Mouse (Mus musculus) forebrain, embryonic 12.5 days (tissue): Measurements from ENCODE around the gene Zbtb8b. TPM values are rescaled to one million over a fixed set of nuclear protein-coding genes. Genes with fewer than 3 reads are reported as not detected.

ENCODE experiments used
- ATAC-seq: fragments of 200-750 bp; cut with Nextera tagmentation; 2 replicates; pipeline ENCODE4 v1.8.0; 2017; ENCODE audit warnings: moderate TSS enrichment; ENCODE audit not compliant: low FRiP score
- H3K27ac ChIP-seq: fragments of 300-500 bp; sonication (generic); 2 replicates; pipeline ENCODE4 v1.5.1; 2016; ENCODE audit warnings: mild to moderate bottlenecking
- H3K27me3 ChIP-seq: fragments of 300-500 bp; sonication (generic); 2 replicates; pipeline ENCODE4 v1.6.1; 2016; ENCODE audit warnings: mild to moderate bottlenecking
- H3K36me3 ChIP-seq: fragments of 300-500 bp; sonication (generic); replicated peaks from 2 replicates; pipeline ENCODE4 v1.6.1; 2016; ENCODE audit warnings: mild to moderate bottlenecking
- H3K4me1 ChIP-seq: fragments of 300-500 bp; sonication (generic); 2 replicates; pipeline ENCODE4 v1.6.1; 2016
- H3K4me2 ChIP-seq: fragments of 300-500 bp; sonication (generic); 2 replicates; pipeline ENCODE4 v1.6.1; 2016; ENCODE audit warnings: mild to moderate bottlenecking, moderate library complexity
- H3K4me3 ChIP-seq: fragments of 300-500 bp; sonication (generic); replicated peaks from 2 replicates; pipeline ENCODE4 v1.5.1; 2016; ENCODE audit warnings: mild to moderate bottlenecking
- H3K9ac ChIP-seq: fragments of 300-500 bp; sonication (generic); 2 replicates; pipeline ENCODE4 v1.6.1; 2016; ENCODE audit warnings: mild to moderate bottlenecking
- H3K9me3 ChIP-seq: fragments of 300-500 bp; sonication (generic); 2 replicates; pipeline ENCODE4 v1.6.1; 2016
- WGBS: fragments of 180-500 bp; shearing (Covaris S2); methylation state at CpG from one replicate; pipeline ENCODE4 v1.1.7; 2016; 5-methylcytosine and 5-hydroxymethylcytosine counted together
- polyA plus RNA-seq: library from polyadenylated mRNA; unstranded; fragments of >200 nt; fragmentation: Nextera tagmentation; extraction: Ambion mirVana; gene quantifications from 2 replicates; pipeline ENCODE4 v1.2.1, GENCODE M21; 2016

Gene Zbtb8b
- polyA plus RNA-seq, 1 experiment from 2014 or later = 3.2 TPM

DNA sequence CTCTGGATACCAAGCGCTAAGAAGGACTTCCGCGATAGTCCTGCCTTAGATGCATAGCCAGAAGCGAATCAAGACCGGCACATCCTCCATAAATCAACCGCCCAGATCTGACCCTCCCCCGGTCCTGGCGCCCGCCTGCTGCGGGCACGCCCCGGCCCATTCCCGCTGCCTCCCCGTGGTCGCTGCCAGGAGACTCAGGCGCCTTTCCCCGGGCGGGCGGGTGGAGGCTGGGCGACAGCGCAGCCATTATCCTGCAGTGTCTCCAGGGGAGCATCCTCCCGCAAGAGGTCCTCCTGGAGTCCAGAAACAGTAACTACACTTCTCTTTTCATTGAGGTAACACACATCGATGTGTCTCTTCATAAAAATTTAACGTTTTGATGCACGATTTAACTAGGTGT, 34.2 kb downstream of the Zbtb8b start:
- H3K9ac ChIP-seq = peak overlapping the region; percentile 50
- peak overlapping the region; percentile 37 for H3K4me3 ChIP-seq
- peak overlapping the region; percentile 65 for H3K4me2 ChIP-seq
- H3K27me3 ChIP-seq = peaks cover 18% of the 10 kb centered on the region
- H3K27ac ChIP-seq = no peak overlapping the region
- no peak for ATAC-seq
- WGBS = 3% methylated on average over 25 of the region's 25 CpGs
- H3K9me3 ChIP-seq = no peaks in the 10 kb centered on the region
- H3K36me3 ChIP-seq = no peaks in the 10 kb centered on the region
- no peaks in the 10 kb centered on the region for H3K4me1 ChIP-seq

DNA sequence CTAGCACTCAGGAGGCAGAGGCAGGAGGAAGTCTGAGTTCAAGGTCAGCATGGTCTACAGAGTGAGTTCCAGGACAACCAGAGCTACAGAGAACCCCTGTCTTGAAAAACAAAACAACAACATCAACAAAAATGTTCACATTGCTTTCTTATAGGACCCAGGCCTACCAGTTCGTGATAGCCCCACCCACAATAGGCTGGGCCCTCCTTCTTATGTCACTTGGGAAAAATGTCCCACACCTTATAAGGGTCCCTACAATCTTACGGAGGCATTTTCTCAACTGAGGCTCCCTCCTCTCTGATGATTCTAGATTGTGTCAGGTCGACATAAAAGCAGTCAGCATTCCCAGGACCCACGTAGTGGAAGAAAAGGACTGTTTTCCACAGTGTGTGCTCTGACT, 40.8 kb downstream of the Zbtb8b start:
- no peak for ATAC-seq
- Histone ChIP-seq H3K4me1 (no peaks in the 10 kb centered on the region), H3K4me2 (no peak overlapping the region), H3K4me3 (no peak overlapping the region), H3K27me3 (no peaks in the 10 kb centered on the region), H3K9ac (no peak overlapping the region), H3K9me3 (no peaks in the 10 kb centered on the region), H3K36me3 (no peaks in the 10 kb centered on the region), H3K27ac (no peak overlapping the region)
- 81% methylated on average over 4 of the region's 4 CpGs for WGBS

DNA sequence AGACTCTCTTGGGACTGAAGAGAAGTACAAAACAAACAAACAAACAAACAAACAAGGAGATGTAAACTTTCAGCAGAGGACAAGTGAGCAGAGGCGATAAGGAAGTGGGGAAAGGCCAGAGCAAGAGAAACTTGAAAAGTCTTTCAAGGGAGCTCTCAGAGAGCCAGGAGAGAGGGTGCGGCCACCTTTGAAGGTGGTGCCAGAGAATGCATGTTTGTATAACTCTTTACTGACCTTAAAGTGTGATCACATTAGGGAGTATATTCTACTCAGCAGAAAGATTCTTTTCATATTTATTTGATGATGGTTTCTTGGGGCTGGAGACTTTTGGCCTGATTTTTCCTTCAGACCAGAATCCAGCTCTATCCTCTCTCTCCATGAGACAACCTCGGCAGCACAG, 43.7 kb downstream of the Zbtb8b start:
- H3K4me2 ChIP-seq = no peak overlapping the region
- H3K27ac ChIP-seq = no peak overlapping the region
- 94% methylated on average over 3 of the region's 3 CpGs for WGBS
- H3K4me1 ChIP-seq = 0 out of 2 replicates have a peak, but pooled peaks cover 3% of the 10 kb centered on the region
- H3K4me3 ChIP-seq = no peak overlapping the region
- H3K9me3 ChIP-seq = no peaks in the 10 kb centered on the region
- no peak overlapping the region for H3K9ac ChIP-seq
- ATAC-seq = no peak
- H3K27me3 ChIP-seq = no peaks in the 10 kb centered on the region
- H3K36me3 ChIP-seq = no peaks in the 10 kb centered on the region

DNA sequence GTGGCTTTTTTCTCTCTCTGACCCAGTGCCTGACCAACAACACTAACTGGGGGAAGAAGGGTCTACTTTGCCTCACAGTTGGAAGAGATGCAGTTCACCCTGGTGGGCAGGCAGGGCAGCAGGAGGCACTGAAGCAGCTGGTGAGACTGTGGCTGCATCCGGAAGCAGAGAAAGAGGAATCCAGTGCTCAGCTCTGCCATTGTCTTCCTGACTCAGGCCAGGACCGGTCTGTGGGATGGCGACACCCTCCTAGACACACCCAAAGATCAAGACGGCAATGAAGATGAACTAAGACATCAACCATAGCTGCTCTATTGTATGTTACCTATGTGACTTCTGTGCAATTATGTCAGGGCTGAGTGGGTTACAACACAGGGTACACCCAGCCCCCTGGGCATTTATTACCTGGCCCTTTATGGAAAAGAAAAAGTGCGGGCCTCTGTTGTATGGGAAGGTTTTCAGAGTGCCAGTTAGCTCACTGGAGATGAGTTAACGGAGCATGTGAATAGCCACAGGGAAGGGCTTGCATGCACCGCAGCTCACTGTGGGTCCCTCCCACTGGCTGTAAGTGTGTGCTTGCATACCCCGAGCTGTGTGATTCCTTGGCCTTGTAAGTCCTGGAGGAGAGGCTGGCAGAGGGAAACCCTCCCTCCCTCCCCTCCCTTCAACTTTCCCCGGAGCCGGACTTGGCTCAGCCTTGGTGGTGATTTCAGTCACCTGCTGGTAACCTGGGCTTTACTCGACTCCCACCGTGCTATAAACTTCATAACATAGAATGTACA, 46.4 kb downstream of the Zbtb8b start:
- Histone ChIP-seq H3K27ac (no peak overlapping the region), H3K36me3 (no peaks in the 10 kb centered on the region), H3K27me3 (no peaks in the 10 kb centered on the region), H3K4me1 (0 out of 2 replicates have a peak, but pooled peaks cover 3% of the 10 kb centered on the region), H3K9ac (no peak overlapping the region), H3K4me2 (no peak overlapping the region), H3K4me3 (no peak overlapping the region), H3K9me3 (no peaks in the 10 kb centered on the region)
- 44% methylated on average over 12 of the region's 12 CpGs for WGBS
- ATAC-seq = no peak

DNA sequence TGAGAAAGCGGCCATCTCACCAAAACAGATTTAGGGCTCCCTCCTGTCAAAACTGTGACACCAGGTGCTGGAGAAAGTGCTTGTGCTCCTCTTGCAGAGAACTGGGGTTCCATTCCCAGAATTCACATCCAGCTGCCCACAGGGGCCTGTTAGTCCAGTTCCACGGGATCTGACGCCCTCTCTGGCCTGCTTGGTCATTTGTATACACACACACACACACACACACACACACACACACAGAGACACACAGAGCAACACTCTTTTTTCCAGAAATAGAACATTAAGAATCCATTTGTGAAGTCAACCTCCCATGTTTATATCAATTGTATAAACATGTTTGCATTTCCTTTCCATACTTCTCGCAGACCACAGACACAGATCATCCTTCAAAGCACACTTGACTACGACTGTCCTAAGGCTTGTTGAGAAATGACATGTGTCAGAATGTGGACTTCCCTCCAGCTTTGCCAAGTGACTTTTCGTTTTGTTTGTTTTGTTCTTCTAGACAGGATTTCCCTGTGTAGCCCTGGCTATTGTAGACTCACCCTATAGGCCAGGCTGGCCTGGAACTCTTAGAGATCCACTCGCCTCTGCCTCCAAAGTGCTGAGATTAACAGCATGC, 49.6 kb downstream of the Zbtb8b start:
- Histone ChIP-seq H3K4me2 (no peak overlapping the region), H3K36me3 (no peaks in the 10 kb centered on the region), H3K4me1 (0 out of 2 replicates have a peak, but pooled peaks cover 11% of the 10 kb centered on the region), H3K27ac (no peak overlapping the region), H3K4me3 (no peak overlapping the region), H3K9ac (no peak overlapping the region), H3K27me3 (no peaks in the 10 kb centered on the region), H3K9me3 (no peaks in the 10 kb centered on the region)
- no peak for ATAC-seq
- 87% methylated on average over 7 of the region's 7 CpGs for WGBS

DNA sequence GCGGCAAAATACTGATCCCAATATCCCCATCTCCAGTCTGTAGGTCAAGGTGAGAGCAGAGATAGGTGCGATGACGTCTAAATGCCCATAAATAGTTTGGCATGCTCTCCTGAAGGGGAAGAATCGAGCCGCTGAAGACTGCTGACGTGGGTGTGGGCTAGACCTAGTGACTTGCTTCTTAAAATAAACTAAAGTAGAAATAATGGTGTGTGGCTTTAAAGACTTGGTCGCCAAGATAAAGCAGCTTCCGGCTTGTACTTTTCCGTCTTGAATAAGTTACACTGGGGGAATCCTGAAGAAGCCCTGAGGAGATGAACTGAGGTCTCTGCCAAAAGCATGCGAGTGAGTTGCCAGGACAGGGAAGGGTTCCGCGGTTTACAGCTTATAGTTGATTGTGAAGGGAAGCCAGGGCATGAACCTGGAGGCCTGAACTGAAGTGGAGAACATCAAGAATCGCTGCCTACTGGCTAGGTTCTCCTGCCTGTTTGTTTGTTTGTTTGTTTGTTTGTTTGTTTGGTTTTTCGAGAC, 50.4 kb downstream of the Zbtb8b start:
- WGBS = 88% methylated on average over 14 of the region's 14 CpGs
- Histone ChIP-seq H3K27ac (no peak overlapping the region), H3K36me3 (no peaks in the 10 kb centered on the region), H3K27me3 (0 out of 2 replicates have a peak, but pooled peaks cover 3% of the 10 kb centered on the region), H3K4me2 (no peak overlapping the region), H3K9ac (no peak overlapping the region), H3K9me3 (no peaks in the 10 kb centered on the region), H3K4me3 (no peak overlapping the region), H3K4me1 (0 out of 2 replicates have a peak, but pooled peaks cover 11% of the 10 kb centered on the region)
- no peak for ATAC-seq

DNA sequence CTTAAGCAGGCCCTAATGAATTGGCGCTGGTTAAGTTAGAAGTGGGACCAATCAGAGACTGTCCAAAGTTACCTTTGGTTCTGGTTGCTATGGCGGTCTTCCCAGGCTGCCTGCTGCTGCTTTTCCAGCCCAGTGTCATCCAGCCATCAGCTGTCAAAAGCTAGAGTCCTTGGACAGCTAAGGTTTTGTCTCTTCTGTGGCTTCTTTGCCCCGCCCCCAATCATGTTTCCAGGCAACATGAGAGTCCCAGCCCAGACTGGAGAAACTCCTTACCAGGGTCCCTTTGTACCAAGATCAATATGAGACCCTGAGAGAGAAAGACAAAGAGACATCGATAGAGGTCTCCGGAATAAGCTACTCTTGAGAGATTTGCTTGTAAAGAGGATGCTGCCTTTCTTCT, 52.2 kb downstream of the Zbtb8b start:
- no peak overlapping the region for H3K27ac ChIP-seq
- WGBS = 65% methylated on average over 5 of the region's 5 CpGs
- no peaks in the 10 kb centered on the region for H3K9me3 ChIP-seq
- no peak overlapping the region for H3K4me3 ChIP-seq
- H3K36me3 ChIP-seq = no peaks in the 10 kb centered on the region
- peaks cover 3% of the 10 kb centered on the region; the same call in 1 of the 2 replicates for H3K27me3 ChIP-seq
- 0 out of 2 replicates have a peak, but pooled peaks cover 8% of the 10 kb centered on the region for H3K4me1 ChIP-seq
- no peak for ATAC-seq
- H3K9ac ChIP-seq = no peak overlapping the region
- no peak overlapping the region for H3K4me2 ChIP-seq

DNA sequence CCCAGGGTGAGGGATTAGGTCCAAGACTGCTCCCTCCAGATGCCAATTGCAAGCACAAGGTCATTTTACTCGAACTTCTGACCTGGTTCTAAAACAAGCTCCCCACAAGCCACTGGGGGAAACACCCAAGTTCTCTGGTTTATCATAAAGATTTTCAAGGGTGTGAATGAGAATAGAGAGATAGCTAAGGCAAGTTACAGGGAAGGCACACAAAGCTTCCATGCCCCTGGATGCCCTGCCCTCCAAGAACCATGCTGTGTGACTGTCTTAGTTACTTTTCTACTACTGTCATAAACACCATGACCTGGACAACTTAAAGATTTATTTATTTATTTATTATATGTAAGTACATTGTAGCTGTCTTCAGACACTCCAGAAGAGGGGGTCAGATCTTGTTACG, 53.7 kb downstream of the Zbtb8b start:
- Histone ChIP-seq H3K36me3 (no peaks in the 10 kb centered on the region), H3K4me2 (no peak overlapping the region), H3K4me1 (0 out of 2 replicates have a peak, but pooled peaks cover 8% of the 10 kb centered on the region), H3K9me3 (no peaks in the 10 kb centered on the region), H3K9ac (no peak overlapping the region), H3K27me3 (peaks cover 3% of the 10 kb centered on the region; the same call in 1 of the 2 replicates), H3K4me3 (no peak overlapping the region), H3K27ac (no peak overlapping the region)
- 80% methylated on average over 2 of the region's 2 CpGs for WGBS
- ATAC-seq = no peak

DNA sequence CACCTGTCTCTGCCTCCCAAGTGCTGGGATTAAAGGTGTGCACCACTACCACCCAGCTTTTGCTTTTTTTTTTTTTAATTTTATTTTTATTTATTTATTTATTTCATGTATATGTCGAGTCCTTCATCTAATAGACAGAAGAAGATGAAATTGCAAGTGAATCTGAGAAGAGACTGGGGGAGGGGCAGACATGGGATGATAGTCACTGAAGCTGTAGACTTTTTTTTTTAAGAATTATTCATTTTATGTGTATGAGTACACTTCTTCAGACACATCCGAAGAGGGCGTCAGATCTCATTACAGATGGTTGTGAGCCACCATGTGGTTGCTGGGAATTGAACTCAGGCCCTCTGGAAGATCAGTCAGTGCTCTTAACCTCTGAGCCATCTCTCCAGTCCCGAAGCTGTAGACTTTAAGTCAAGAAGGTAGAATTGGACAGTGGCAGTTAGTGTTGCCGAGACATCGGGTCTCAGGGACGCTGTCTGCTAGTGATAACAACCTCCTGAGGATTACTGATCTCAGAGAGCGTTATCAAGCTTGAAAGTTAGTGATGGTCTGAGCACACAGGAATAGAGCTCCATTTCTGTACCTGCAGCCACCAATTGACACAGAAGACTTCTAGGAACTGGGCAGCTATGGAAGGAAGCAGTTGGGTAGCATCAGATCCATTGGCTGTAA, 54.2 kb downstream of the Zbtb8b start:
- no peak overlapping the region for H3K27ac ChIP-seq
- 0 out of 2 replicates have a peak, but pooled peaks cover 8% of the 10 kb centered on the region for H3K4me1 ChIP-seq
- H3K9ac ChIP-seq = no peak overlapping the region
- 89% methylated on average over 8 of the region's 8 CpGs for WGBS
- no peak overlapping the region for H3K4me2 ChIP-seq
- peaks cover 3% of the 10 kb centered on the region; the same call in 1 of the 2 replicates for H3K27me3 ChIP-seq
- H3K9me3 ChIP-seq = no peaks in the 10 kb centered on the region
- no peak overlapping the region for H3K4me3 ChIP-seq
- no peak for ATAC-seq
- H3K36me3 ChIP-seq = no peaks in the 10 kb centered on the region

DNA sequence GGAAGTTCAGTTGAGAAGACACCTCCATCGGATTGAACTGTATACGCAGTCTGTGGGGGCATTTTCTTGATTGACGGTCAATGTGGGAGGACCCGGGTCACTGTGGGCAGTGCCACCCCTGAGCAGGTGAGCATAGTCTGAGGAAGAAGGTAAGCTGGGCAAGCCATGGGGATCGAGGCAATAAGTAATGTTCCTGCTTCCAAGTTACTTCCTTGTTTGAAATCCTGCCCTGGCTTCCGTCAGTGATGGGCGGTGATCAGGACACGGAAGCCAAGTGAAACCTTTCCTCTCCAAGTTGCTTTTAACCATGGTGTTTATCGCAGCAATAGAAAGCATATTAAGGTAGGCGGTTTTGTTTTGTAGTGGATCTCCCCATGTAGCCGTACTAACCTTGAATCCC, 55.0 kb downstream of the Zbtb8b start:
- Histone ChIP-seq H3K4me2 (no peak overlapping the region), H3K4me3 (no peak overlapping the region), H3K36me3 (no peaks in the 10 kb centered on the region), H3K27ac (no peak overlapping the region), H3K27me3 (peaks cover 3% of the 10 kb centered on the region; the same call in 1 of the 2 replicates), H3K4me1 (0 out of 2 replicates have a peak, but pooled peaks cover 8% of the 10 kb centered on the region), H3K9ac (no peak overlapping the region), H3K9me3 (no peaks in the 10 kb centered on the region)
- WGBS = 92% methylated on average over 11 of the region's 11 CpGs
- ATAC-seq = no peak

DNA sequence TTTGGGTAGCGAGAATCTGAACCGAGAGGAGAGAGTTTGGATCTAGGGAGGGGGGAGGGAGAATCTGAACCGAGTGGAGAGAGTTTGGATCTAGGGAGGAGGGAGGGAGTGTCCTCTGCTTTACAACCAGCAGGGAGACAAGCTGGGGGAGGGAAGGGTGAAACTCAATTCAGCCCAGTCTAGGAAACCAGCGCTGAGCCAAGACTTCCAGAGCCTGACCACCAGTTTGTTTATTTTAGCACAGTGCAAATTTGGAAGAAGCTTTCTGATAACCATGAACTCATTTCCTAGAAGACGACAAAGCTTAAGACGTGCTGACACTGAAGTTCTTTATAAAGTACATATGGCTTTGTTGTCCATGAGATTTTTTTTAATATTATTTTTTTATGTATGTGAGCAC, 56.2 kb downstream of the Zbtb8b start:
- Histone ChIP-seq H3K27ac (no peak overlapping the region), H3K9me3 (no peaks in the 10 kb centered on the region), H3K4me3 (no peak overlapping the region), H3K4me1 (0 out of 2 replicates have a peak, but pooled peaks cover 8% of the 10 kb centered on the region), H3K36me3 (no peaks in the 10 kb centered on the region), H3K27me3 (peaks cover 14% of the 10 kb centered on the region), H3K4me2 (no peak overlapping the region), H3K9ac (no peak overlapping the region)
- WGBS = 40% methylated on average over 6 of the region's 6 CpGs
- ATAC-seq = no peak

DNA sequence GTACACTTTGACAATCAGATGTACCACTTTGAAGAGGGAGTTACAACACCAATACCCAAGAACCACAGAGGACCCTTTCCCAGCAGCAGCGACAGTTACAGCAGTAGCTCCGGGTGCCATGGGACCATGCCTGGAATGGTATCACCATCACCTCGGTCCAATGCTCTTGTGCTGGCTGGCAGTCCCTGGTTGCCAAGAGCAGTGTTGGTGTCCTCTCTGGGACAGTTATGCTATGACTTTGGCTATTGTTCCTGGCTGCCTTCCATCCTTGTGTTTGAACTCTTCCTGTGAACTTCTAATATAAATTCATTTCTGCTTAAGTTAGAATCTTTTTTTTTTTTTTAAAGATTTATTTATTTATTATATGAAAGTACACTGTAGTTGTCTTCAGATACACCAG, 57.1 kb downstream of the Zbtb8b start:
- no peak overlapping the region for H3K4me2 ChIP-seq
- no peak for ATAC-seq
- no peak overlapping the region for H3K4me3 ChIP-seq
- H3K9me3 ChIP-seq = no peaks in the 10 kb centered on the region
- no peak overlapping the region for H3K9ac ChIP-seq
- WGBS = 92% methylated on average over 3 of the region's 3 CpGs
- peaks cover 20% of the 10 kb centered on the region for H3K27me3 ChIP-seq
- H3K36me3 ChIP-seq = no peaks in the 10 kb centered on the region
- H3K27ac ChIP-seq = no peak overlapping the region
- H3K4me1 ChIP-seq = 0 out of 2 replicates have a peak, but pooled peaks cover 6% of the 10 kb centered on the region
